Mouse (Mus musculus): Measurements from ENCODE around the gene Dbi. TPM values are rescaled to one million over a fixed set of nuclear protein-coding genes. Genes with fewer than 3 reads are reported as not detected.

Gene Dbi
- polyA plus RNA-seq, 2 experiments: 340 to 662 TPM

- Histone ChIP-seq H3K27me3 (ENCODE audit: control insufficient read depth, insufficient read depth, low read length) (no peaks in the 10 kb centered on the region), H3K27ac (no peak overlapping the region), H3K4me1 (replicated peaks; ENCODE audit: control insufficient read depth in 2 of 2, insufficient read depth in 2 of 2, low read length in 1 of 2) (no peaks in the 10 kb centered on the region), H3K9me3 (ENCODE audit: control insufficient read depth, low read length) (no peaks in the 10 kb centered on the region), H3K9ac (replicated peaks) (no peak overlapping the region), H3K4me3 (ENCODE audit: insufficient read depth in 1 of 2, low read depth in 2 of 2, low read length in 2 of 2) (no peak overlapping the region), H3K36me3 (replicated peaks; ENCODE audit: control insufficient read depth, insufficient read depth, low read depth) (no peaks in the 10 kb centered on the region), H3K4me2 (ENCODE audit: low read depth) (no peak overlapping the region)
- DNase-seq (ENCODE audit: low read depth in 3 of 3, low spot score in 3 of 3) (no peak), ATAC-seq (ENCODE audit: insufficient read depth) (no peak)
- WGBS (ENCODE audit: insufficient replicate concordance): 70% methylated on average over 8 of the region's 8 CpGs
- TF ChIP-seq CTCF (IDR thresholded peaks at IDR 0.05; ENCODE audit: low read depth) (no peak), EP300 (IDR thresholded peaks at IDR 0.05; ENCODE audit: low read depth) (no peak)
Measured at GRCm38 (mm10) chr1:120145527-120146216, 24.8 kb upstream of the Dbi start.

GRCm38 (mm10) chr1:120142551-120142950, 21.7 kb upstream of the Dbi start:
- no peaks in the 10 kb centered on the region for H3K9me3 ChIP-seq (ENCODE audit: control insufficient read depth, low read length)
- no peak overlapping the region for H3K4me3 ChIP-seq (ENCODE audit: insufficient read depth in 1 of 2, low read depth in 2 of 2, low read length in 2 of 2)
- H3K9ac ChIP-seq (replicated peaks): no peak overlapping the region
- 71% methylated on average over 5 of the region's 5 CpGs for WGBS (ENCODE audit: insufficient replicate concordance)
- no peak overlapping the region for H3K4me2 ChIP-seq (ENCODE audit: low read depth)
- ATAC-seq (ENCODE audit: insufficient read depth): no peak
- TF ChIP-seq CTCF (IDR thresholded peaks at IDR 0.05; ENCODE audit: low read depth): no peak
- TF ChIP-seq EP300 (IDR thresholded peaks at IDR 0.05; ENCODE audit: low read depth): no peak
- H3K4me1 ChIP-seq (replicated peaks; ENCODE audit: control insufficient read depth in 2 of 2, insufficient read depth in 2 of 2, low read length in 1 of 2): no peaks in the 10 kb centered on the region
- DNase-seq (ENCODE audit: low read depth in 3 of 3, low spot score in 3 of 3): no peak
- no peak overlapping the region for H3K27ac ChIP-seq
- no peaks in the 10 kb centered on the region for H3K27me3 ChIP-seq (ENCODE audit: control insufficient read depth, insufficient read depth, low read length)
- no peaks in the 10 kb centered on the region for H3K36me3 ChIP-seq (replicated peaks; ENCODE audit: control insufficient read depth, insufficient read depth, low read depth)

DNA sequence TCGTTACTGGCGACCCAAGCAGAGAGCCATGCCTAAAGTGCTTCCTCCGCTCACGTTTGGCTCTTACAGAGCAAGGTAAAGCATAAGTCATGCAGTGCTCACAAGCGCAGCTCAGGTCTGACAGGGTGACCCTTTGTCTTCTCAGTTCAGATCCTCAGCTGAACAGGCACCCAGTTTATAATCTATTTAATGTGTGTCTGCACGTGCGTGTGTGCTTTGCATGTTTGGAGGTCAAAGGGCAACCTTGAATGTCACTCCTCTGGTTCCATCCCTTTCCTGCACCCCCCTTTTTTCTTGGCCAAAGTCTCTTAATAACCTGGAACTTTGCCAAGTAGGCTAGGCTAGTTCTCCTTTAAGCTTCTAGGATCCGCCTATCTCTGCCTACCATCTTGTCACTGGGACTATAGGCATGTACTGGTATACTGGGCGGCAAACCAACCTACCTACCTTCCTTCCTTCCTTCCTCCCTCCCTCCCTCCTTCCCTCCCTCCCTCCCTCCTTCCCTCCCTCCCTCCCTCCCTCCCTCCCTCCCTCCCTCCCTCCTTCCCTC, 19.3 kb upstream of the Dbi start:
- H3K4me1 ChIP-seq (replicated peaks; ENCODE audit: control insufficient read depth in 2 of 2, insufficient read depth in 2 of 2, low read length in 1 of 2): no peaks in the 10 kb centered on the region
- H3K27me3 ChIP-seq (ENCODE audit: control insufficient read depth, insufficient read depth, low read length): no peaks in the 10 kb centered on the region
- TF ChIP-seq EP300 (IDR thresholded peaks at IDR 0.05; ENCODE audit: low read depth): no peak
- no peak for TF ChIP-seq CTCF (IDR thresholded peaks at IDR 0.05; ENCODE audit: low read depth)
- no peak overlapping the region for H3K4me2 ChIP-seq (ENCODE audit: low read depth)
- no peak for DNase-seq (ENCODE audit: low read depth in 3 of 3, low spot score in 3 of 3)
- no peak overlapping the region for H3K27ac ChIP-seq
- H3K36me3 ChIP-seq (replicated peaks; ENCODE audit: control insufficient read depth, insufficient read depth, low read depth): no peaks in the 10 kb centered on the region
- H3K9ac ChIP-seq (replicated peaks): no peak overlapping the region
- 77% methylated on average over 9 of the region's 9 CpGs for WGBS (ENCODE audit: insufficient replicate concordance)
- H3K4me3 ChIP-seq (ENCODE audit: insufficient read depth in 1 of 2, low read depth in 2 of 2, low read length in 2 of 2): no peak overlapping the region
- H3K9me3 ChIP-seq (ENCODE audit: control insufficient read depth, low read length): no peaks in the 10 kb centered on the region
- no peak for ATAC-seq (ENCODE audit: insufficient read depth)

DNA sequence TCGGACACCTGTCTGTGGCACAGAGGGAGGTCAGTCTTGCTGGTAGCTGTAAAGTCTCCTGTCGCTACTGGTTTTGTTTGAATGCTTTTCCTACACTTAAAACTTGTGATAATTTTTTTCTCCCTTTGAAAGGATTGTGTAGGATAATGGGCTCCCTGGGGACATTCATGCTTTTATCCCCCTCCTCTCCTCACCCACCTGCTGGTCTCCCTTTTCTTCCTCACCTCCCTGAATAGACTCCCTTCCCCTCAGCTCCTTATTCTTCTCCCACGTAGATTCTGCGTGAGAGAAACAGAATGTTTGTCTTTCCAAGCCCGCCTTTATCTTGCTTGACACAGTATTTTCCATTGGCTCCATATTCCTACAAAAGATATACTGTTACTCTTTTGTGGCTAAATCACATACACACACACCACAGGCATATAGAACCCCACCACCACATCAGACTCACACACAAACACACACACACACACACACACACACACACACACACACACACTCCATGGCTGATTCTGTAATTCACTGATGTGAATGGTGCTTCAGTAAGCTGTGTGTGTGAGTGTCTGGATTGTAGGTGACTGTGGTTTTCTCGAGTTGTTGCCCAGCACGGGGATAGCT, 18.2 kb upstream of the Dbi start:
- DNase-seq (ENCODE audit: low read depth in 3 of 3, low spot score in 3 of 3) (no peak), ATAC-seq (ENCODE audit: insufficient read depth) (no peak)
- Histone ChIP-seq H3K36me3 (replicated peaks; ENCODE audit: control insufficient read depth, insufficient read depth, low read depth) (no peaks in the 10 kb centered on the region), H3K4me3 (ENCODE audit: insufficient read depth in 1 of 2, low read depth in 2 of 2, low read length in 2 of 2) (no peak overlapping the region), H3K4me1 (replicated peaks; ENCODE audit: control insufficient read depth in 2 of 2, insufficient read depth in 2 of 2, low read length in 1 of 2) (no peaks in the 10 kb centered on the region), H3K9me3 (ENCODE audit: control insufficient read depth, low read length) (no peaks in the 10 kb centered on the region), H3K27ac (no peak overlapping the region), H3K4me2 (ENCODE audit: low read depth) (no peak overlapping the region), H3K9ac (replicated peaks) (no peak overlapping the region), H3K27me3 (ENCODE audit: control insufficient read depth, insufficient read depth, low read length) (no peaks in the 10 kb centered on the region)
- WGBS (ENCODE audit: insufficient replicate concordance): 53% methylated on average over 7 of the region's 7 CpGs
- no peak for TF ChIP-seq CTCF (IDR thresholded peaks at IDR 0.05; ENCODE audit: low read depth)
- TF ChIP-seq EP300 (IDR thresholded peaks at IDR 0.05; ENCODE audit: low read depth): no peak

GRCm38 (mm10) chr1:120135934-120136786, 15.3 kb upstream of the Dbi start:
- no peaks in the 10 kb centered on the region for H3K9me3 ChIP-seq (ENCODE audit: control insufficient read depth, low read length)
- DNase-seq (ENCODE audit: low read depth in 3 of 3, low spot score in 3 of 3) (no peak), ATAC-seq (ENCODE audit: insufficient read depth) (no peak)
- no peak for TF ChIP-seq CTCF (IDR thresholded peaks at IDR 0.05; ENCODE audit: low read depth)
- TF ChIP-seq EP300 (IDR thresholded peaks at IDR 0.05; ENCODE audit: low read depth): no peak
- H3K4me1 ChIP-seq (replicated peaks; ENCODE audit: control insufficient read depth in 2 of 2, insufficient read depth in 2 of 2, low read length in 1 of 2): no peaks in the 10 kb centered on the region
- no peak overlapping the region for H3K4me3 ChIP-seq (ENCODE audit: insufficient read depth in 1 of 2, low read depth in 2 of 2, low read length in 2 of 2)
- WGBS (ENCODE audit: insufficient replicate concordance): 61% methylated on average over 7 of the region's 7 CpGs
- H3K9ac ChIP-seq (replicated peaks): no peak overlapping the region
- H3K27me3 ChIP-seq (ENCODE audit: control insufficient read depth, insufficient read depth, low read length): no peaks in the 10 kb centered on the region
- H3K4me2 ChIP-seq (ENCODE audit: low read depth): no peak overlapping the region
- H3K27ac ChIP-seq: no peak overlapping the region
- no peaks in the 10 kb centered on the region for H3K36me3 ChIP-seq (replicated peaks; ENCODE audit: control insufficient read depth, insufficient read depth, low read depth)

Data from liver, embryonic 14.5 days (tissue).